Comparison of ENCODE assay signal across 1 mouse cellular context in the genomic region with DNA sequence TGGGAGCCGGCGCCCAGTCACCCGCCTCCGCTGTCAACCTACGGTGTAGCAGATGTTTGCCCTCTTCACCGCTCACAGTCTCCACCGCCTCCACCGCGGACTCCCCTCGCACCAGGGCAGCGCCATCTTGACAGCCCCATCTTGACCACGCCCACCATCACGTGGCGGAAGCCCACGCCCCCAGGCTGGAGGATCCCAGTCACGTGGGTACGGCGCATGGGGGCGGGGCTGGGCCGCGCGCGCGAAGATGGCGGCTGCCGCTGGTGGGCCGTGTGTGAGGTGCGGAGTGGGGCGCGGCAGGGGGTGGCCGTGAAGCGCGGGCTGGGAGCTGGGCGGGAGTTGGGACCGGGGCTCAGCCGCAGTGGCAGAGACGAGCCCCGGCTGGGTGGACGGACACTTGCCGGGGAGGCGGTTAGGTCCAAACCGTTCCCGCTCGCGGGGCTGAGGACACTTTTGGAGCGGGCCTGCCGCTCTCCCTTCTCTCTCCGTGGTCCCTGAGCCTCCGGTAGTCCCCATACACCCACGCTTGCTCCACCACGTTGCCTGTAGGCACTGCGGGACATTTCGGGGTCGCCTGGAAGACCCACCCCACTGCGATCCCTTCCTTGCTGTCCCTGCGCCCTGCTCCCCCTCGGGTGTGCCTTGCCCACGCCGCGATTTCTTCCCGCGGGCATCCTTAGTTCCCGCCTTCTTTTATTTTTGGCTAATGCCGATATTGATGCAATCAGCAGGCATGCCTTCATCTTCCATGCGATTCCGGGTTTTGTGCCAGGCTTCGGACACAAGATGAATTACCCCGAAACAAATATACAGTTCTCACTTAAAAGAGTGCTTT.
TF ChIP-seq lines count a peak whose summit lies in the region.

A gene (minus strand): TSS at position 143 of the 835 bp plus-strand sequence.
A gene (plus strand): TSS at position 206 of the 835 bp plus-strand sequence.

TF ChIP-seq in CH12.LX, 34 proteins besides CTCF, POLR2A, EP300 and RAD21:
- TF ChIP-seq USF2 (conservative IDR thresholded peaks at IDR 0.05; ENCODE audit: low read depth, low read length), result peak; percentile 94
- TF ChIP-seq IRF4 (IDR thresholded peaks at IDR 0.05; ENCODE audit: low read depth, low read length), result peak; percentile 28; the same call in 1 of the 2 replicates
- peak; percentile 72 for TF ChIP-seq NRF1 (IDR thresholded peaks at IDR 0.05; ENCODE audit: low read depth, low read length)
- peak; percentile 80; the same call in 1 of the 2 replicates for TF ChIP-seq KAT2A (IDR thresholded peaks at IDR 0.05; ENCODE audit: insufficient replicate concordance, low read length)
- TF ChIP-seq TCF12 (IDR thresholded peaks at IDR 0.05; ENCODE audit: low read depth, low read length), result peak; percentile 98
- TF ChIP-seq ZC3H11A (IDR thresholded peaks at IDR 0.05; ENCODE audit: low read depth, low read length), result no peak
- no peak for TF ChIP-seq ZKSCAN1 (IDR thresholded peaks at IDR 0.05; ENCODE audit: borderline replicate concordance, low read depth, low read length)
- peak; percentile 50; the same call in 1 of the 2 replicates for TF ChIP-seq E2F4 (IDR thresholded peaks at IDR 0.05; ENCODE audit: insufficient replicate concordance, low read depth, low read length)
- no peak for TF ChIP-seq JUND (conservative IDR thresholded peaks at IDR 0.05; ENCODE audit: low read depth, low read length)
- TF ChIP-seq GABPA (IDR thresholded peaks at IDR 0.05; ENCODE audit: insufficient replicate concordance, low read depth, low read length), result no peak
- TF ChIP-seq NELFE (IDR thresholded peaks at IDR 0.05; ENCODE audit: low read depth, low read length), result peak; percentile 92
- TF ChIP-seq MAX (IDR thresholded peaks at IDR 0.05; ENCODE audit: low read length), result peak; percentile 98
- 0 out of 2 replicates have a peak, but pooled peaks have one; percentile 23 for TF ChIP-seq UBTF (IDR thresholded peaks at IDR 0.05; ENCODE audit: low read depth, low read length)
- TF ChIP-seq JUN (IDR thresholded peaks at IDR 0.05; ENCODE audit: insufficient read depth, low read depth, low read length), result no peak
- TF ChIP-seq MAFK (IDR thresholded peaks at IDR 0.05; ENCODE audit: insufficient replicate concordance, low read length), result no peak; the same call in 1 of the 2 replicates
- TF ChIP-seq MYC (IDR thresholded peaks at IDR 0.05; ENCODE audit: low read depth, low read length), result peak; percentile 55; the same call in 1 of the 2 replicates
- peak; percentile 65 for TF ChIP-seq ELF1 (IDR thresholded peaks at IDR 0.05; ENCODE audit: low read depth, low read length)
- TF ChIP-seq ZNF384 (IDR thresholded peaks at IDR 0.05; ENCODE audit: low read depth, low read length), result no peak
- peak; percentile 96 for TF ChIP-seq BHLHE40 (IDR thresholded peaks at IDR 0.05; ENCODE audit: low read depth, low read length)
- TF ChIP-seq MXI1 (IDR thresholded peaks at IDR 0.05; ENCODE audit: low read depth, low read length), result peak; percentile 94
- TF ChIP-seq ZMIZ1 (IDR thresholded peaks at IDR 0.05; ENCODE audit: low read depth, low read length), result peak; percentile 93
- TF ChIP-seq CHD1 (IDR thresholded peaks at IDR 0.05; ENCODE audit: low read depth, low read length), result peak; percentile 0; the same call in 1 of the 2 replicates
- peak; percentile 74; the same call in 1 of the 2 replicates for TF ChIP-seq TBP (conservative IDR thresholded peaks at IDR 0.05; ENCODE audit: low read depth, low read length)
- TF ChIP-seq MAZ (IDR thresholded peaks at IDR 0.05; ENCODE audit: low read depth, low read length), result peak; percentile 93
- TF ChIP-seq PAX5 (IDR thresholded peaks at IDR 0.05; ENCODE audit: low read length), result no peak
- TF ChIP-seq CHD2 (IDR thresholded peaks at IDR 0.05; ENCODE audit: low read length), result 0 out of 2 replicates have a peak, but pooled peaks have one; percentile 30
- TF ChIP-seq HCFC1 (IDR thresholded peaks at IDR 0.05; ENCODE audit: low read depth, low read length), result peak; percentile 80
- TF ChIP-seq ETS1 (conservative IDR thresholded peaks at IDR 0.05; ENCODE audit: low read depth, low read length), result peak; percentile 34; the same call in 1 of the 2 replicates
- peak; percentile 61; the same call in 1 of the 2 replicates for TF ChIP-seq POLR2AphosphoS2 (IDR thresholded peaks at IDR 0.05; ENCODE audit: low read depth, low read length)
- TF ChIP-seq MEF2A (IDR thresholded peaks at IDR 0.05; ENCODE audit: borderline replicate concordance, low read depth, low read length), result no peak
- no peak for TF ChIP-seq SMC3 (IDR thresholded peaks at IDR 0.05; ENCODE audit: low read depth, low read length)
- peak; percentile 99 for TF ChIP-seq USF1 (IDR thresholded peaks at IDR 0.05; ENCODE audit: low read depth, low read length)
- peak; percentile 62; the same call in 1 of the 2 replicates for TF ChIP-seq RCOR1 (conservative IDR thresholded peaks at IDR 0.05; ENCODE audit: low read depth, low read length)
- peak; percentile 93 for TF ChIP-seq SIN3A (IDR thresholded peaks at IDR 0.05; ENCODE audit: low read length)
